Mouse (Mus musculus) forebrain, embryonic 13.5 days (tissue): Measurements from ENCODE around the gene M1ap. TPM values are rescaled to one million over a fixed set of nuclear protein-coding genes. Genes with fewer than 3 reads are reported as not detected.

ENCODE experiments used
- ATAC-seq: fragments of 200-750 bp; cut with Nextera tagmentation; 2 replicates; pipeline ENCODE4 v1.8.0; 2017
- H3K27ac ChIP-seq: fragments of 300-500 bp; sonication (generic); 2 replicates; pipeline ENCODE4 v1.5.1; 2015; ENCODE audit warnings: inconsistent platforms, mild to moderate bottlenecking, moderate library complexity
- H3K27me3 ChIP-seq: fragments of 300-500 bp; sonication (generic); 2 replicates; pipeline ENCODE4 v1.6.1; 2015; ENCODE audit warnings: mild to moderate bottlenecking, inconsistent platforms
- H3K36me3 ChIP-seq: fragments of 300-500 bp; sonication (generic); 2 replicates; pipeline ENCODE4 v1.6.1; 2015; ENCODE audit warnings: mild to moderate bottlenecking, inconsistent platforms; ENCODE audit not compliant: poor library complexity, severe bottlenecking
- H3K4me1 ChIP-seq: fragments of 300-500 bp; sonication (generic); 2 replicates; pipeline ENCODE4 v1.6.1; 2015; ENCODE audit warnings: inconsistent platforms
- H3K4me2 ChIP-seq: fragments of 300-500 bp; sonication (generic); 2 replicates; pipeline ENCODE4 v1.6.1; 2015; ENCODE audit warnings: inconsistent platforms, mild to moderate bottlenecking, moderate library complexity
- H3K4me3 ChIP-seq: fragments of 300-500 bp; sonication (generic); 2 replicates; pipeline ENCODE4 v1.5.1; 2015; ENCODE audit warnings: mild to moderate bottlenecking, inconsistent platforms
- H3K9ac ChIP-seq: fragments of 300-500 bp; sonication (generic); 2 replicates; pipeline ENCODE4 v1.6.1; 2015; ENCODE audit warnings: mild to moderate bottlenecking, inconsistent platforms
- H3K9me3 ChIP-seq: fragments of 300-500 bp; sonication (generic); replicated peaks from 2 replicates; pipeline ENCODE4 v1.6.1; 2016; ENCODE audit warnings: inconsistent platforms
- WGBS: fragments of 180-500 bp; shearing (Covaris S2); methylation state at CpG from one replicate; pipeline ENCODE4 v1.1.7; 2015; 5-methylcytosine and 5-hydroxymethylcytosine counted together
- polyA plus RNA-seq: library from polyadenylated mRNA; unstranded; fragments of >200 nt; fragmentation: Nextera tagmentation; extraction: Ambion mirVana; gene quantifications from 2 replicates; pipeline ENCODE4 v1.2.1, GENCODE M21; 2015

Gene M1ap
- polyA plus RNA-seq, 1 experiment from 2014 or later = not detected

- Histone ChIP-seq H3K27ac (no peak overlapping the region), H3K4me3 (no peak overlapping the region), H3K27me3 (no peaks in the 10 kb centered on the region; the same call in 1 of the 2 replicates), H3K4me1 (peaks cover 4% of the 10 kb centered on the region; the same call in 1 of the 2 replicates), H3K36me3 (no peaks in the 10 kb centered on the region), H3K9ac (no peak overlapping the region), H3K9me3 (no peaks in the 10 kb centered on the region), H3K4me2 (no peak overlapping the region)
- WGBS = 75% methylated on average over 3 of the region's 3 CpGs
- ATAC-seq = no peak
Measured at GRCm38 (mm10) chr6:82940765-82941164, 5.9 kb upstream of the M1ap start.

- no peak for ATAC-seq
- H3K4me3 ChIP-seq = no peak overlapping the region
- H3K27ac ChIP-seq = no peak overlapping the region
- H3K4me2 ChIP-seq = no peak overlapping the region
- H3K27me3 ChIP-seq = no peaks in the 10 kb centered on the region; the same call in 1 of the 2 replicates
- no peaks in the 10 kb centered on the region for H3K4me1 ChIP-seq
- no peaks in the 10 kb centered on the region for H3K9me3 ChIP-seq
- no peak overlapping the region for H3K9ac ChIP-seq
- WGBS = 53% methylated on average over 6 of the region's 6 CpGs
- H3K36me3 ChIP-seq = no peaks in the 10 kb centered on the region
Measured at GRCm38 (mm10) chr6:82945750-82946149, 952 bp upstream of the M1ap start.

GRCm38 (mm10) chr6:82956553-82957251, 10.0 kb downstream of the M1ap start:
- H3K4me3 ChIP-seq = no peak overlapping the region
- H3K36me3 ChIP-seq = no peaks in the 10 kb centered on the region
- ATAC-seq = no peak
- H3K27me3 ChIP-seq = no peaks in the 10 kb centered on the region
- H3K4me1 ChIP-seq = no peaks in the 10 kb centered on the region
- H3K27ac ChIP-seq = no peak overlapping the region
- WGBS = 65% methylated on average over 4 of the region's 4 CpGs
- no peaks in the 10 kb centered on the region; the same call in 1 of the 2 replicates for H3K9me3 ChIP-seq
- H3K4me2 ChIP-seq = no peak overlapping the region
- no peak overlapping the region for H3K9ac ChIP-seq

- H3K36me3 ChIP-seq = no peaks in the 10 kb centered on the region
- H3K9ac ChIP-seq = no peak overlapping the region
- no peak overlapping the region for H3K27ac ChIP-seq
- 72% methylated on average over 1 of the region's 1 CpGs for WGBS
- peaks cover 3% of the 10 kb centered on the region for H3K27me3 ChIP-seq
- no peaks in the 10 kb centered on the region for H3K9me3 ChIP-seq
- ATAC-seq = no peak
- H3K4me3 ChIP-seq = no peak overlapping the region
- no peak overlapping the region for H3K4me2 ChIP-seq
- H3K4me1 ChIP-seq = no peaks in the 10 kb centered on the region
Measured at GRCm38 (mm10) chr6:82961664-82962063, 15.0 kb downstream of the M1ap start.

GRCm38 (mm10) chr6:82969249-82970084, 22.8 kb downstream of the M1ap start:
- Histone ChIP-seq H3K9ac (no peak overlapping the region), H3K9me3 (no peaks in the 10 kb centered on the region), H3K4me1 (no peaks in the 10 kb centered on the region), H3K27ac (no peak overlapping the region), H3K36me3 (no peaks in the 10 kb centered on the region), H3K27me3 (peaks cover 7% of the 10 kb centered on the region), H3K4me3 (no peak overlapping the region), H3K4me2 (no peak overlapping the region)
- no peak for ATAC-seq
- 76% methylated on average over 6 of the region's 6 CpGs for WGBS

- 11% methylated on average over 5 of the region's 5 CpGs for WGBS
- Histone ChIP-seq H3K9me3 (no peaks in the 10 kb centered on the region), H3K36me3 (no peaks in the 10 kb centered on the region), H3K4me3 (no peak overlapping the region), H3K27ac (no peak overlapping the region), H3K27me3 (0 out of 2 replicates have a peak, but pooled peaks cover 4% of the 10 kb centered on the region), H3K9ac (no peak overlapping the region), H3K4me2 (no peak overlapping the region), H3K4me1 (no peaks in the 10 kb centered on the region)
- ATAC-seq = peak; percentile 92
Measured at GRCm38 (mm10) chr6:82971031-82971430, 24.3 kb downstream of the M1ap start.

GRCm38 (mm10) chr6:82987411-82987971, 40.8 kb downstream of the M1ap start:
- Histone ChIP-seq H3K4me3 (no peak overlapping the region), H3K9me3 (no peaks in the 10 kb centered on the region), H3K27ac (no peak overlapping the region), H3K4me1 (no peaks in the 10 kb centered on the region), H3K36me3 (no peaks in the 10 kb centered on the region), H3K9ac (no peak overlapping the region), H3K27me3 (no peaks in the 10 kb centered on the region), H3K4me2 (no peak overlapping the region)
- WGBS = 45% methylated on average over 9 of the region's 9 CpGs
- no peak for ATAC-seq

- no peak for ATAC-seq
- H3K27me3 ChIP-seq = peaks cover 9% of the 10 kb centered on the region
- no peak overlapping the region for H3K9ac ChIP-seq
- H3K27ac ChIP-seq = no peak overlapping the region
- H3K4me2 ChIP-seq = no peak overlapping the region
- peaks cover 5% of the 10 kb centered on the region; the same call in 1 of the 2 replicates for H3K4me1 ChIP-seq
- H3K9me3 ChIP-seq = no peaks in the 10 kb centered on the region
- no peak overlapping the region for H3K4me3 ChIP-seq
- no peaks in the 10 kb centered on the region for H3K36me3 ChIP-seq
- 48% methylated on average over 1 of the region's 1 CpGs for WGBS
Measured at GRCm38 (mm10) chr6:82993696-82994095, 47.0 kb downstream of the M1ap start.

GRCm38 (mm10) chr6:82994372-82994771, 47.7 kb downstream of the M1ap start:
- Histone ChIP-seq H3K36me3 (no peaks in the 10 kb centered on the region), H3K27me3 (peaks cover 9% of the 10 kb centered on the region), H3K27ac (no peak overlapping the region), H3K9me3 (no peaks in the 10 kb centered on the region), H3K4me2 (no peak overlapping the region), H3K4me3 (no peak overlapping the region), H3K4me1 (peaks cover 5% of the 10 kb centered on the region; the same call in 1 of the 2 replicates), H3K9ac (no peak overlapping the region)
- no peak for ATAC-seq
- 80% methylated on average over 7 of the region's 7 CpGs for WGBS

GRCm38 (mm10) chr6:82996740-82997315, 50.1 kb downstream of the M1ap start:
- H3K4me1 ChIP-seq = peaks cover 5% of the 10 kb centered on the region; the same call in 1 of the 2 replicates
- no peaks in the 10 kb centered on the region for H3K36me3 ChIP-seq
- ATAC-seq = peak; percentile 97
- peaks cover 13% of the 10 kb centered on the region for H3K27me3 ChIP-seq
- no peak overlapping the region for H3K27ac ChIP-seq
- peak overlapping the region; percentile 46 for H3K4me2 ChIP-seq
- 11% methylated on average over 11 of the region's 11 CpGs for WGBS
- H3K9ac ChIP-seq = no peak overlapping the region
- H3K9me3 ChIP-seq = no peaks in the 10 kb centered on the region
- H3K4me3 ChIP-seq = no peak overlapping the region

- H3K27me3 ChIP-seq = peaks cover 13% of the 10 kb centered on the region
- H3K9me3 ChIP-seq = no peaks in the 10 kb centered on the region
- no peak overlapping the region for H3K27ac ChIP-seq
- 43% methylated on average over 7 of the region's 7 CpGs for WGBS
- no peak overlapping the region for H3K4me2 ChIP-seq
- peaks cover 5% of the 10 kb centered on the region; the same call in 1 of the 2 replicates for H3K4me1 ChIP-seq
- no peak overlapping the region for H3K4me3 ChIP-seq
- no peak for ATAC-seq
- H3K9ac ChIP-seq = no peak overlapping the region
- no peaks in the 10 kb centered on the region for H3K36me3 ChIP-seq
Measured at GRCm38 (mm10) chr6:82997511-82998102, 50.9 kb downstream of the M1ap start.
